In the genomic region with DNA sequence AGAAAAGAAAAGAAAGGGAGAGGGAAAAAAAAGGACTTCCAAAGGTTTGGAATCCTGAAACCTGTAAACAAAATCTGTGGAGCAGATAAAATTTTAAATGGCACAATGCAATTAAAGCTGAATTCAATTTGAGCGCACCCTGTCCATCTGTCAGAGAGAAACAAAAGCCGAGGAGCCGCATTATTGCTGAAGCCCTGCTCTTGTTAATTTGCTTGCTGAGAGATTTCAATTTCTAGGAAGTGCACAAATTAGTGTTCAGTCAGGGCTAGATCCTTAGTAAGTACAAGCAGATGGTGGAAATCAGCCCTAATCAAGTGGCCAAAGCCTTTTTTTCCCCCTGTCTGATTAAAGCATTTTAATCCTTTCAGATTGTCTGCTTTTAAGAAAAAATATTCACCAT, we compare ENCODE assay signal across 10 mouse cellular contexts.
DNase-seq lines count a peak whose midpoint lies in the region; ATAC-seq lines count a peak whose summit lies in the region.
"Had no signal": no experiment of that assay in that cellular context is flagged by ENCODE, and none has a peak within 500 bp of the region (broad histone marks: within the 10 kb centered on the region; RNA-seq: fewer than 3 reads in every experiment).

No protein-coding gene starts in this region.

- H3K9me3 ChIP-seq in embryonic facial prominence, embryonic 14.5 days (ENCODE audit: control insufficient read depth, low read length) = no peaks in the 10 kb centered on the region
- no peaks in the 10 kb centered on the region for H3K9me3 ChIP-seq in hindbrain, embryonic 12.5 days (replicated peaks)
- H3K9me3 ChIP-seq in midbrain, embryonic 13.5 days = no peaks in the 10 kb centered on the region
- H3K9me3 ChIP-seq: heart, embryonic 15.5 days had no signal

- H3K4me1 ChIP-seq in embryonic facial prominence, embryonic 14.5 days (ENCODE audit: control insufficient read depth, insufficient read depth, low read length) = peaks cover 3% of the 10 kb centered on the region; the same call in 1 of the 2 replicates
- peaks cover 8% of the 10 kb centered on the region; the same call in 1 of the 2 replicates for H3K4me1 ChIP-seq in hindbrain, embryonic 12.5 days
- H3K4me1 ChIP-seq in midbrain, embryonic 13.5 days (replicated peaks) = peaks cover 21% of the 10 kb centered on the region
- H3K4me1 ChIP-seq: heart, embryonic 15.5 days had no signal

- WGBS in embryonic facial prominence, embryonic 14.5 days = 29% methylated on average over 3 of the region's 3 CpGs
- WGBS in hindbrain, embryonic 12.5 days = 33% methylated on average over 3 of the region's 3 CpGs
- WGBS in midbrain, embryonic 13.5 days = 14% methylated on average over 3 of the region's 3 CpGs

- peak; percentile 72; the same call in 1 of the 2 replicates for ATAC-seq in embryonic facial prominence, embryonic 14.5 days (ENCODE audit: low read depth)
- peak; percentile 47; the same call in 1 of the 2 replicates for ATAC-seq in hindbrain, embryonic 12.5 days (ENCODE audit: low FRiP score)
- peak; percentile 66 for ATAC-seq in midbrain, embryonic 13.5 days
- ATAC-seq: lung, postnatal 0 days had no signal

- H3K9ac ChIP-seq in embryonic facial prominence, embryonic 14.5 days (ENCODE audit: low read depth, low read length) = no peak overlapping the region
- no peak overlapping the region for H3K9ac ChIP-seq in hindbrain, embryonic 12.5 days
- no peak overlapping the region for H3K9ac ChIP-seq in midbrain, embryonic 13.5 days (replicated peaks)
- H3K9ac ChIP-seq: heart, embryonic 15.5 days had no signal

- no peak overlapping the region for H3K27ac ChIP-seq in embryonic facial prominence, embryonic 14.5 days (replicated peaks; ENCODE audit: low read depth, low read length)
- H3K27ac ChIP-seq in hindbrain, embryonic 12.5 days = no peak overlapping the region
- no peak overlapping the region for H3K27ac ChIP-seq in midbrain, embryonic 13.5 days
- H3K27ac ChIP-seq: heart, embryonic 15.5 days had no signal

- intact Hi-C loops in gastrocnemius, postnatal 14 days (cut with DNase I; ENCODE audit: low total_unique reads) = no loop called here

- H3K27me3 ChIP-seq in embryonic facial prominence, embryonic 14.5 days (replicated peaks; ENCODE audit: control insufficient read depth, insufficient read depth, low read length) = no peaks in the 10 kb centered on the region
- H3K27me3 ChIP-seq in hindbrain, embryonic 12.5 days = no peaks in the 10 kb centered on the region
- no peaks in the 10 kb centered on the region for H3K27me3 ChIP-seq in midbrain, embryonic 13.5 days
- H3K27me3 ChIP-seq: heart, embryonic 15.5 days had no signal

- H3K4me2 ChIP-seq in embryonic facial prominence, embryonic 14.5 days (ENCODE audit: low read depth, low read length) = no peak overlapping the region; the same call in 1 of the 2 replicates
- H3K4me2 ChIP-seq in hindbrain, embryonic 12.5 days (replicated peaks) = no peak overlapping the region
- H3K4me2 ChIP-seq in midbrain, embryonic 13.5 days (replicated peaks) = no peak overlapping the region
- H3K4me2 ChIP-seq: heart, embryonic 15.5 days had no signal

- no peaks in the 10 kb centered on the region for H3K36me3 ChIP-seq in embryonic facial prominence, embryonic 14.5 days (ENCODE audit: control insufficient read depth, insufficient read depth, low read length)
- no peaks in the 10 kb centered on the region for H3K36me3 ChIP-seq in hindbrain, embryonic 12.5 days
- no peaks in the 10 kb centered on the region for H3K36me3 ChIP-seq in midbrain, embryonic 13.5 days
- H3K36me3 ChIP-seq: heart, embryonic 15.5 days had no signal

- no peak overlapping the region for H3K4me3 ChIP-seq in embryonic facial prominence, embryonic 14.5 days (ENCODE audit: low read depth, low read length)
- no peak overlapping the region for H3K4me3 ChIP-seq in hindbrain, embryonic 12.5 days
- no peak overlapping the region for H3K4me3 ChIP-seq in midbrain, embryonic 13.5 days (replicated peaks)
- H3K4me3 ChIP-seq: heart, embryonic 15.5 days had no signal

- peak; percentile 58 to 69 for DNase-seq in cerebellum, postnatal 10 days
- no peak for DNase-seq in cerebellum, adult 9-11 months
- peak; percentile 72 for DNase-seq in embryonic facial prominence, embryonic 14.5 days (ENCODE audit: low spot score)
- no peak for DNase-seq in kidney, postnatal 10 days
- DNase-seq in urinary bladder, postnatal 14 days (ENCODE audit: low spot score) = no peak
- DNase-seq in gastrocnemius, postnatal 14 days = no peak

Comparison
In these comparisons a context has a peak if more than half of its experiments do, and no peak if none do; other contexts are left out.
1. DNase-seq: peak in cerebellum, postnatal 10 days (2 of 2) and embryonic facial prominence, embryonic 14.5 days (single experiment); none in cerebellum, adult 9-11 months (single experiment), kidney, postnatal 10 days (single experiment), urinary bladder, postnatal 14 days (single experiment) and gastrocnemius, postnatal 14 days (single experiment).
2. Peak in every context shown above with its lines, with median percentiles within 50 percentile points of each other: ATAC-seq.